Mouse (Mus musculus): ENCODE results near the gene Tmem186.

DNA sequence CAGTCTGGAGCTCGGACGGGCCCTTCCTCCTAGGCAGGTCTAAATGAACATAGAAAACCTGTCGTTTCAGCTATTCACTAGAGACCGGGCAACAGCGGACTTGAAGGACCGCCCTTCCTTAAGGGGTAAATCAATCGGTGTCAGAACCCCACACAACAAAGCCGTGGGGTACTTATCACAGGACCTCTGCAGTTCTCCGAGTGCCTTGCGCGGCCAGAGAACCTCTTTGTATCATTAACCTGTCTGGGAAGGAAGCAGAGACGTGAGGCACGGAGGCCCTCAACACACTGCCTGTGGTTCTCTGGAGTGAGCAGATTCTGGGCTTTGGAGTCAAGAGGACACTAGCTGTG lies 670 bp downstream of the Tmem186 start:
- TF ChIP-seq CTCF (IDR thresholded peaks at IDR 0.05; ENCODE audit: borderline replicate concordance, control insufficient read depth, extremely low read depth, insufficient read depth, low read length, poor library complexity) = no peak
- TF ChIP-seq POLR2A (IDR thresholded peaks at IDR 0.05; ENCODE audit: control insufficient read depth, extremely low read depth, insufficient read depth, low read length, poor library complexity) = no peak
